Mouse (Mus musculus): Measurements from ENCODE around the gene Apba2.

The Apba2 gene

GRCm38 (mm10) chr7:64501536-64502270 lies at the start of gene Apba2:
Gene Apba2 (plus strand): TSS chr7:64501706.
- no peak for DNase-seq (ENCODE audit: low spot score in 2 of 2)

DNA sequence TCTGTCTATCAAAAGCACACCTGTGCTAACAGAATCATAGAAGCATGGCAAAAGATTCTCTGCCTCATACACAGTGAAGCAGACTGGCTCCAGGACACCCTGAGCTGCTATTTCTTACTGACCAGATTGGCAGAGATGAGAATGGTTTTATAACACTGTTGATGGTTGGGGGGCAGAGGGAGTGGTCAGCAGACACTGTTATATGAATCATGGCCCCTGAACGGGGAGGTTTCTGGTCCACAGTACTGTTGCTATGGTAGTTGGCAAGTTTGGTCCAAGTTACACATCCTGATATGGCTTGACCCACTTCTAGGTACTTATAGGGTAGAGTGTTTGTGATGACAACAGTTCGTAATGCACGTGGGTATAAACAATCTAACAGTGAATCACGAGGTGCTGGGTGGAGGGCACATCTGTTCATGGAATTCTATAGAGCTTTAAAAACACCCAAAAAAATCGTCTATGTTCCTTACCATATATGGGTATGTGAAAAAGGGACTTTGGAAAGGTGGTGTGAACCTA lies 49.6 kb upstream of the Apba2 start:
- no peak for DNase-seq (ENCODE audit: low spot score in 2 of 2)

GRCm38 (mm10) chr7:64452471-64453222 lies 48.9 kb upstream of the Apba2 start:
- no peak for DNase-seq (ENCODE audit: low spot score in 2 of 2)

- no peak for DNase-seq (ENCODE audit: low spot score in 2 of 2)
These were observed 45.3 kb upstream of the Apba2 start for GRCm38 (mm10) chr7:64456176-64456575.

GRCm38 (mm10) chr7:64456676-64457075 lies 44.8 kb upstream of the Apba2 start:
- DNase-seq (ENCODE audit: low spot score in 2 of 2): no peak

GRCm38 (mm10) chr7:64457811-64458210 lies 43.7 kb upstream of the Apba2 start:
- no peak for DNase-seq (ENCODE audit: low spot score in 2 of 2)

GRCm38 (mm10) chr7:64497438-64497837 lies 4.1 kb upstream of the Apba2 start:
- DNase-seq (ENCODE audit: low spot score in 2 of 2): no peak

GRCm38 (mm10) chr7:64502271-64503180 lies 1.0 kb downstream of the Apba2 start:
- DNase-seq (ENCODE audit: low spot score in 2 of 2): no peak

DNA sequence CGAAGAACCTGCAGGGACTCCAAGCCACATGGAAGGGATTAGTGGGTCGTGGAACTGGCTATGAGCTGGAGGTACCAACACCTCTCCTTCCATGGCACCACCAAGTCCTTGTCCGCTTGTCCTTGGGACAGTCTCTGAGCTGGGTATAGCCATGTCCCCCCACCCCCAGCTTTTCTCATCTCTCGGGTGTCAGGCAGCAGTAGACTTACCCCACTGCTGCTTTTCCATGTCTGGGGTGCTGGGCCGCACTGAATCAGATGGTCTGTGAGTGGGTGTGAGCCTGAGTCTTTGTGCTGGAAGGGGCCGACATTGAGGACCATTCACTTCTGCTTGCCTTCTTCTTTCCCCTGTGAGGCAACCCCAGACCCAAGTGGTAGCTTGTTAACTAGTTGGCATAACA lies 2.1 kb downstream of the Apba2 start:
- no peak for DNase-seq (ENCODE audit: low spot score in 2 of 2)

- DNase-seq (ENCODE audit: low spot score in 2 of 2): no peak
These were observed 3.3 kb downstream of the Apba2 start for GRCm38 (mm10) chr7:64504691-64505231.

DNA sequence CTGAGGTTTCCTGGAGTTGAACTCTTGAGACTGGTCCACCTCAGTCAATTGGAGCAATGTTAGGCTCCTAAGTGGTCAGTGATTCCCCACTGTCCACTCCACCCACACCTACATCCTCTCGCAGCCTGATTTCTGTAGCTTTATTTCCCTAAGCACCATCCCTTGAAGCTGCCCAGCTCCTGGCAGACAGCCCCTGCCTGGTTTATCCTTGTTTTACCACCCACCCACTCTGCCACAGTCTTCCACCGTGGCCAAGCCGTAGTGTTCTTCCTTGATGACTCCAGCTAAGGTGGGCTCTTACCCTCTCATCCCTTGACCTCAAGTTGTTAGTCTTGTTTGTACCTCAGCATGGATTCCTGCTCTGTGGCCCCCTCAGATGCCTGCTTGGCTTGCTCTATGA lies 4.1 kb downstream of the Apba2 start:
- no peak for DNase-seq (ENCODE audit: low spot score in 2 of 2)

DNA sequence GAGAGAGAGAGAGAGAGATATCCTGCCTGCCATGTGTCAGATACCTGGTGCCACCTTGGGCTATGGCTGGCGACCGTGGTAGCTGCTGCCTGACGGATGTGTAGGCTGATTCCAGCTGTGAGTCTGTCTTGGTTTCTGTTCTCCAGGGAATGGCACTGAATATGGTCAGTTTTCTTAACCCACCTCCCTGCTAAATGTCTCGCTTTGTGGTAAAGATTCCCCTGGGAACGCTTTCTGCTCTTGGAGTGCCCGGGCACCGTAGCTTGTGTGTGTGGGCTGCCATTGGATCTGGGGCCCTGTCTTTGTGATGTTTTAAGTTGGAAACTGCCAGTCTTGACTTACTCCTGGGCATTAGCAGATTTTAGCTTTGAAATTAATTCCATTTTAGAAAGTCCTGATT lies 7.3 kb downstream of the Apba2 start:
- no peak for DNase-seq (ENCODE audit: low spot score in 2 of 2)

DNA sequence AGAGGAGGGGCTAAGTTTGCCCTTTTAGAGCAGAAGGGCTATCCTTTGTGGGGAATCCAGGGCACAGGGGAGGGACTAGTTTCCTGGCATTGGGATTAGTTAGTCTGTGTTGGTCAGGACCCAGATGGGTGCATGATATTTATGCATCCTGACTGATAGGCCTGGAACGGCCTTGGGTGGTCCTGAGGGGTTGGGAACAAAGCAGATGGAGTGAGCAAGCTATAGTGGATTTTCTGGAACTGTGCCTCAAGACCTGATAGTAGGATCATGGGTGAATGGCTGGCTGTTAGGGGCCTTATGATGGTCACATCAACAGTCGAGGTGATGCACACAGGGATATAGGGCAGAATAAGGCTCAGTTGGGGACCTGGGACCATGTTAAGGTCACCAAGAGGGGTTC lies 8.4 kb downstream of the Apba2 start:
- no peak for DNase-seq (ENCODE audit: low spot score in 2 of 2)

GRCm38 (mm10) chr7:64510526-64511210 lies 9.2 kb downstream of the Apba2 start:
- no peak for DNase-seq (ENCODE audit: low spot score in 2 of 2)

- DNase-seq (ENCODE audit: low spot score in 2 of 2): no peak
These were observed 12.1 kb downstream of the Apba2 start for GRCm38 (mm10) chr7:64513621-64514020.

DNA sequence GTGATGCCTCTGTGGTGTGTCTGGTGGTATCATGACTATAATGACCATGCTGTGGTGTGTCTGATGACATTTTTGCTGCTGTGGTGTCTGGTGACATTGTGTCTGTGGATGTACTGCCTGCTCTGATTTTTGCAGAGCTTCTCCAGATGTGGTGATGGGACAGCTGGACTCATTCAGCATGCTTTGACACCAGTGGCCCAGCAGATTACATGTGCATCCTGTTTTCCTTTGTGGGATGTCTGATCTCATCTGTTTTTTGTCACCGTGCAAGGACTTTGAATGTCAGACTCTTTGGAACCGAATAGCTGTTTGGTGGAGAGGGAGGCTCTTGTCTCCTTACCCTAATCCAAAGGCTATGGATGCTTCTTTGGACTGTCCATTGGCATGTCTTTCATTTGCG lies 13.8 kb downstream of the Apba2 start:
- no peak for DNase-seq (ENCODE audit: low spot score in 2 of 2)

DNA sequence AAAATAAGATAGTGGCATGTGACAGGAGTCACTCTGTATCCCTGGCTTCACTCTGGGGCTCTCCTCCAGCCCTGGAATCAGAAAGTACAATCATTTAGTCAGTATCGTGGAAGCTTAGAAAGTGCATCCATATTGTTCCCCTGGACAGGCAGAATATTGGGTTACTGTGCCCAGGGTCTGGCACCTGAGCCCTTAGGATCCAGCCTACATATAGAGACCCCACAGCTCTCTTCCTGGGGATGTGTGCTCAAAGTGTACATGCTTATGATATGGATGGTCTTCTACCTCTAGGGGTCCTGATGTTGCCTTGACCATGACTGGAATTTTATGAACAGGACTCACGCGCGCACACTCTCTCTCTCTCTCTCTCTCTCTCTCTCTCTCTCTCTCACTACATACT lies 14.4 kb downstream of the Apba2 start:
- DNase-seq (ENCODE audit: low spot score in 2 of 2): no peak

GRCm38 (mm10) chr7:64519091-64519490 lies 17.6 kb downstream of the Apba2 start:
- no peak for DNase-seq (ENCODE audit: low spot score in 2 of 2)

- DNase-seq (ENCODE audit: low spot score in 2 of 2): no peak
These were observed 18.0 kb downstream of the Apba2 start for GRCm38 (mm10) chr7:64519521-64519920.

DNA sequence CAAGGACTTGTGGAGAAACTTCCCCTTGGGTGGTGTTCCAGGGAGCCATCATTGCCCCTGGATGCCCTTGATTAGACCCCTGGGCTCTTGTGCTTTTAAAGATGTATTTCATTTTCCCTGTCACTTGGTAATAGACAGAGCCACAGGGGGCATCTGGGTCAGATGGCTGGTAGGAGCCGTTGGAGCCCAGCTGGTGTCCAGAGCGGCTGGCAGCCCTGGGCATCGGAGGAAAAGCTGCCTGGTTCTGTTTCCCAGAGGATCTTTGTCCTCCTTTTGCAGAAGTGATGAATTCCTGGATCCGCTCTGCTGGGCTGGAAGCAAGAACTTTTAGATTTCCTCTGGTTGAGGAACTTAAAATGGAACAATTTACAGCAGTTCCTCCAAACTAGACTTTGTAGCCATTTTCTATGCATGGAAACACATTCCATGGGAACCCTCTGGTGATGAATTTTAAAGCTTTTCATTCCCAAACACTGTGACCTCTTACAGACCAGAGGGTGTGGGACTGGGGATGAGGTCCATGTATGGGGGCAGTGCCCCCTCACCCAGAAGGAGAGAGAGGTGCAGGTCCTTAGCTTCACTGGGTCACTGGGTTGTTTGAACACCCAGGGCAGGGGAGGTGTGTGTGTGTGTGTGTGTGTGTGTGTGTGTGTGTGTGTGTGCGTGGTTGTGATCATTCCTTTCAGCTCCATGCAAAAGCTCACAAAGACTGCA lies 20.3 kb downstream of the Apba2 start:
- no peak for DNase-seq (ENCODE audit: low spot score in 2 of 2)

DNA sequence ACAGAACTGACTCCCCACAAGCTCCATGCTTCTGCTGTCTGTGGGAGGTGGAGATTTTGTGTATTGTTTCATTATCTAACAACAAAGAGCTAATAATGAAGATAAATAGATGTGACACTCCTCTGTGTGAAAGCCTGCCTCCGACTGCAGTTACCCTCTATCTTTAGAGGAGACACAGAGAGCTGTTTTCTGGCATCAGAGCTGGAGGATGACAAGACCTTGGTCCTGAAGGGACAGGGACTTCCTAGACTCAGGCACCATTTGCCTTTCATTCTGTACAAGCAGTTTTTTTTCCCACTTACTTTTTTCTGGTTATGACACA lies 20.9 kb downstream of the Apba2 start:
- no peak for DNase-seq (ENCODE audit: low spot score in 2 of 2)
